Comparison of ENCODE assay signal across 33 mouse cellular contexts in genomic region chr12:113088026-113088425, GRCm38 (mm10). TPM values are rescaled to one million over a fixed set of nuclear protein-coding genes. Genes with fewer than 3 reads are reported as not detected.
"Had no signal": no experiment of that assay in that cellular context is flagged by ENCODE, and none has a peak within 500 bp of the region (broad histone marks: within the 10 kb centered on the region; RNA-seq: fewer than 3 reads in every experiment).

No protein-coding gene starts in this region.

- H3K9ac ChIP-seq: limb, embryonic 12.5 days; limb, embryonic 15.5 days; liver, embryonic 13.5 days; liver, embryonic 14.5 days; liver, embryonic 15.5 days; lung, embryonic 14.5 days; lung, embryonic 15.5 days; midbrain, embryonic 12.5 days; midbrain, embryonic 13.5 days; midbrain, embryonic 15.5 days; neural tube, embryonic 12.5 days had no signal

- DNase-seq: left cerebral cortex, postnatal 4 days; liver; liver, embryonic 13.5 days; lung, adult 18-20 months; lung, adult 2 months; lung, embryonic 14.5 days; lung, postnatal 10 days; lung, postnatal 14 days; lung, postnatal 36 days; lung, postnatal 4 days; midbrain, embryonic 14.5 days had no signal

- H3K27me3 ChIP-seq: limb, embryonic 15.5 days; lung, embryonic 15.5 days; midbrain, embryonic 12.5 days; midbrain, embryonic 13.5 days; midbrain, embryonic 15.5 days had no signal

- ATAC-seq: lung, postnatal 0 days; midbrain, embryonic 13.5 days; midbrain, embryonic 15.5 days; midbrain, embryonic 16.5 days had no signal

- H3K27ac ChIP-seq: limb, embryonic 10.5 days; limb, embryonic 12.5 days; limb, embryonic 13.5 days; limb, embryonic 15.5 days; liver, embryonic 13.5 days; liver, embryonic 14.5 days; liver, embryonic 15.5 days; lung, embryonic 15.5 days; macrophage; midbrain, embryonic 10.5 days; midbrain, embryonic 12.5 days; midbrain, embryonic 13.5 days; midbrain, embryonic 15.5 days; neural tube, embryonic 12.5 days had no signal

- H3K4me3 ChIP-seq: limb, embryonic 10.5 days; limb, embryonic 12.5 days; limb, embryonic 13.5 days; limb, embryonic 15.5 days; liver, embryonic 13.5 days; liver, embryonic 15.5 days; lung, embryonic 15.5 days; megakaryocyte, embryonic 14.5 days; midbrain, embryonic 10.5 days; midbrain, embryonic 12.5 days; midbrain, embryonic 13.5 days; midbrain, embryonic 15.5 days; myocyte; neural tube, embryonic 12.5 days had no signal

- H3K4me2 ChIP-seq: limb, embryonic 12.5 days; limb, embryonic 13.5 days; limb, embryonic 15.5 days; liver, embryonic 11.5 days; liver, embryonic 13.5 days; liver, embryonic 15.5 days; lung, embryonic 14.5 days; lung, embryonic 15.5 days; midbrain, embryonic 11.5 days; midbrain, embryonic 12.5 days; midbrain, embryonic 13.5 days; midbrain, embryonic 15.5 days; neural tube, embryonic 12.5 days had no signal

- H3K36me3 ChIP-seq: limb, embryonic 10.5 days; limb, embryonic 12.5 days; limb, embryonic 13.5 days; limb, embryonic 15.5 days; liver, embryonic 13.5 days; liver, embryonic 15.5 days; lung, embryonic 15.5 days; midbrain, embryonic 10.5 days; midbrain, embryonic 12.5 days; midbrain, embryonic 13.5 days; midbrain, embryonic 15.5 days; neural tube, embryonic 12.5 days had no signal

- H3K4me1 ChIP-seq: limb, embryonic 10.5 days; limb, embryonic 12.5 days; limb, embryonic 13.5 days; limb, embryonic 15.5 days; liver, embryonic 13.5 days; liver, embryonic 15.5 days; lung, embryonic 15.5 days; megakaryocyte, embryonic 14.5 days; midbrain, embryonic 12.5 days; midbrain, embryonic 13.5 days; midbrain, embryonic 15.5 days; neural tube, embryonic 12.5 days had no signal

- H3K9me3 ChIP-seq: limb, embryonic 10.5 days; limb, embryonic 12.5 days; limb, embryonic 13.5 days; limb, embryonic 15.5 days; liver, embryonic 13.5 days; liver, embryonic 15.5 days; lung, embryonic 15.5 days; megakaryocyte, embryonic 14.5 days; midbrain, embryonic 10.5 days; midbrain, embryonic 12.5 days; midbrain, embryonic 13.5 days; midbrain, embryonic 15.5 days; neural tube, embryonic 12.5 days had no signal

RNA-seq across cellular contexts. Expression of gene Tex22, which starts 13.7 kb away (rescaled TPM):
- polyA plus RNA-seq: limb, embryonic 12.5 days; limb, embryonic 15.5 days; liver, embryonic 11.5 days; liver, embryonic 13.5 days; liver, embryonic 15.5 days; liver, embryonic 16.5 days; lung, embryonic 14.5 days; lung, embryonic 15.5 days; lung, postnatal 0 days; macrophage; midbrain, embryonic 10.5 days; midbrain, embryonic 11.5 days; midbrain, embryonic 12.5 days; midbrain, embryonic 14.5 days; midbrain, embryonic 16.5 days; midbrain, postnatal 0 days; neural tube, embryonic 11.5 days; neural tube, embryonic 12.5 days had no signal
